ENCODE assay signal across 27 mouse cellular contexts in genomic region chr15:10735948-10736347, GRCm38 (mm10). TPM values are rescaled to one million over a fixed set of nuclear protein-coding genes. Genes with fewer than 3 reads are reported as not detected.
DNase-seq lines count a peak whose midpoint lies in the region; ATAC-seq lines count a peak whose summit lies in the region.
"Had no signal": no experiment of that assay in that cellular context is flagged by ENCODE, and none has a peak within 500 bp of the region (broad histone marks: within the 10 kb centered on the region; RNA-seq: fewer than 3 reads in every experiment).

No protein-coding gene starts in this region.

- H3K36me3 ChIP-seq in intestine, embryonic 14.5 days (ENCODE audit: control insufficient read depth, insufficient read depth, low read length), result no peaks in the 10 kb centered on the region
- no peaks in the 10 kb centered on the region for H3K36me3 ChIP-seq in intestine, embryonic 16.5 days (ENCODE audit: control insufficient read depth, insufficient read depth, low read length)
- no peaks in the 10 kb centered on the region for H3K36me3 ChIP-seq in embryonic facial prominence, embryonic 13.5 days
- H3K36me3 ChIP-seq in embryonic facial prominence, embryonic 15.5 days, result no peaks in the 10 kb centered on the region
- H3K36me3 ChIP-seq: heart, embryonic 12.5 days; heart, embryonic 15.5 days; intestine, embryonic 15.5 days had no signal

- intact Hi-C loops in left cerebral cortex, postnatal 36 days (cut with DNase I), result no loop called here

- no peak overlapping the region for H3K4me3 ChIP-seq in intestine, embryonic 14.5 days (ENCODE audit: low read depth, low read length)
- no peak overlapping the region for H3K4me3 ChIP-seq in intestine, embryonic 16.5 days (ENCODE audit: low read length)
- H3K4me3 ChIP-seq in embryonic facial prominence, embryonic 13.5 days, result no peak overlapping the region
- H3K4me3 ChIP-seq in embryonic facial prominence, embryonic 15.5 days (replicated peaks), result no peak overlapping the region
- H3K4me3 ChIP-seq: gastrocnemius, adult 2 months; heart, embryonic 12.5 days; heart, embryonic 15.5 days; intestine, embryonic 15.5 days had no signal

- 62% methylated on average over 4 of the region's 4 CpGs for WGBS in intestine, embryonic 14.5 days
- WGBS in intestine, embryonic 16.5 days, result 68% methylated on average over 4 of the region's 4 CpGs
- 21% methylated on average over 4 of the region's 4 CpGs for WGBS in embryonic facial prominence, embryonic 13.5 days
- 19% methylated on average over 4 of the region's 4 CpGs for WGBS in embryonic facial prominence, embryonic 15.5 days

- ATAC-seq in intestine, embryonic 14.5 days (replicated peaks; ENCODE audit: low FRiP score, low TSS enrichment, low read depth), result no peak
- no peak for ATAC-seq in intestine, embryonic 16.5 days
- ATAC-seq in embryonic facial prominence, embryonic 13.5 days (ENCODE audit: insufficient number of reproducible peaks, insufficient read depth, low FRiP score, low TSS enrichment, low read depth), result 0 out of 2 replicates have a peak, but pooled peaks have one; percentile 43
- peak; percentile 60; the same call in 1 of the 2 replicates for ATAC-seq in embryonic facial prominence, embryonic 15.5 days (ENCODE audit: insufficient number of reproducible peaks, low FRiP score, low TSS enrichment, low read depth)
- no peak for ATAC-seq in inflammation-experienced regulatory T-cells, adult 6 months
- ATAC-seq: CD4-positive, CD25-positive, alpha-beta regulatory T cell, adult 4 months; forebrain, embryonic 14.5 days; forebrain, postnatal 0 days; hindbrain, postnatal 0 days; intestine, embryonic 15.5 days had no signal

- H3K4me2 ChIP-seq in intestine, embryonic 14.5 days (ENCODE audit: low read length), result no peak overlapping the region
- H3K4me2 ChIP-seq in intestine, embryonic 16.5 days (ENCODE audit: low read depth, low read length), result no peak overlapping the region
- H3K4me2 ChIP-seq in embryonic facial prominence, embryonic 13.5 days, result peak overlapping the region; percentile 17; the same call in 1 of the 2 replicates
- H3K4me2 ChIP-seq in embryonic facial prominence, embryonic 15.5 days (replicated peaks), result no peak overlapping the region
- H3K4me2 ChIP-seq: heart, embryonic 12.5 days; heart, embryonic 15.5 days; hindbrain, embryonic 14.5 days; intestine, embryonic 15.5 days had no signal

- H3K27me3 ChIP-seq in intestine, embryonic 14.5 days (replicated peaks; ENCODE audit: control insufficient read depth, insufficient read depth, low read length), result no peaks in the 10 kb centered on the region
- H3K27me3 ChIP-seq in intestine, embryonic 16.5 days (replicated peaks; ENCODE audit: control insufficient read depth, insufficient read depth, low read length), result no peaks in the 10 kb centered on the region
- H3K27me3 ChIP-seq in embryonic facial prominence, embryonic 13.5 days, result no peaks in the 10 kb centered on the region
- H3K27me3 ChIP-seq in embryonic facial prominence, embryonic 15.5 days, result no peaks in the 10 kb centered on the region
- H3K27me3 ChIP-seq: intestine, embryonic 15.5 days had no signal

- no peaks in the 10 kb centered on the region for H3K9me3 ChIP-seq in intestine, embryonic 14.5 days (ENCODE audit: control insufficient read depth, low read length)
- H3K9me3 ChIP-seq in intestine, embryonic 16.5 days (ENCODE audit: control insufficient read depth, low read length), result no peaks in the 10 kb centered on the region
- no peaks in the 10 kb centered on the region for H3K9me3 ChIP-seq in embryonic facial prominence, embryonic 13.5 days
- no peaks in the 10 kb centered on the region for H3K9me3 ChIP-seq in embryonic facial prominence, embryonic 15.5 days (replicated peaks)
- H3K9me3 ChIP-seq: heart, embryonic 12.5 days; heart, embryonic 15.5 days; intestine, embryonic 15.5 days had no signal

- DNase-seq in intestine, embryonic 14.5 days (ENCODE audit: low spot score), result peak; percentile 32
- no peak for DNase-seq in left cerebral cortex, postnatal 36 days (ENCODE audit: low spot score in 2 of 2)
- DNase-seq: adrenal gland, adult 8-10 months; adrenal gland, postnatal 25 days; cerebellum, adult 11-12 months; cerebellum, adult 8-10 months; cerebellum, postnatal 10 days; cerebellum, postnatal 36 days; forebrain, postnatal 0 days; gastrocnemius, adult 2 months; gastrocnemius, postnatal 14 days; heart, adult 18-20 months; heart, postnatal 10 days; heart, postnatal 36 days; kidney, adult 18-20 months had no signal

- H3K4me1 ChIP-seq in intestine, embryonic 14.5 days (replicated peaks; ENCODE audit: control insufficient read depth, insufficient read depth, low read length), result no peaks in the 10 kb centered on the region
- H3K4me1 ChIP-seq in intestine, embryonic 16.5 days (ENCODE audit: control insufficient read depth, insufficient read depth, low read length), result no peaks in the 10 kb centered on the region
- H3K4me1 ChIP-seq in embryonic facial prominence, embryonic 13.5 days, result peaks cover 39% of the 10 kb centered on the region
- H3K4me1 ChIP-seq in embryonic facial prominence, embryonic 15.5 days, result peaks cover 26% of the 10 kb centered on the region
- H3K4me1 ChIP-seq: intestine, embryonic 15.5 days had no signal

- no peak overlapping the region for H3K9ac ChIP-seq in intestine, embryonic 14.5 days (ENCODE audit: low read length)
- H3K9ac ChIP-seq in intestine, embryonic 16.5 days (ENCODE audit: low read depth, low read length), result no peak overlapping the region
- no peak overlapping the region for H3K9ac ChIP-seq in embryonic facial prominence, embryonic 13.5 days
- no peak overlapping the region for H3K9ac ChIP-seq in embryonic facial prominence, embryonic 15.5 days
- H3K9ac ChIP-seq: forebrain, postnatal 0 days; heart, embryonic 12.5 days; heart, embryonic 15.5 days; hindbrain, embryonic 14.5 days; intestine, embryonic 15.5 days had no signal

- no peak overlapping the region for H3K27ac ChIP-seq in intestine, embryonic 14.5 days (ENCODE audit: low read depth)
- no peak overlapping the region for H3K27ac ChIP-seq in intestine, embryonic 16.5 days (ENCODE audit: low read length)
- H3K27ac ChIP-seq in embryonic facial prominence, embryonic 13.5 days, result peak overlapping the region; percentile 58
- peak overlapping the region; percentile 74 for H3K27ac ChIP-seq in embryonic facial prominence, embryonic 15.5 days (replicated peaks)
- H3K27ac ChIP-seq: gastrocnemius, adult 2 months; heart, embryonic 15.5 days; hindbrain, embryonic 14.5 days; hindbrain, postnatal 0 days; intestine, embryonic 15.5 days had no signal

RNA-seq across cellular contexts. Expression of gene Rai14, which starts 21.5 kb away (rescaled TPM):
- 20.4 and 25.9 TPM in 2 replicates for polyA plus RNA-seq in intestine, embryonic 14.5 days (2014; fragmentation: Nextera tagmentation; extraction: Ambion mirVana)
- 11.5 and 11.7 TPM in 2 replicates for polyA plus RNA-seq in intestine, embryonic 16.5 days (2015; fragmentation: Nextera tagmentation; extraction: Ambion mirVana)
- 78.9 and 87.3 TPM in 2 replicates for polyA plus RNA-seq in embryonic facial prominence, embryonic 13.5 days (2015; fragmentation: Nextera tagmentation; extraction: Ambion mirVana)
- 54.7 and 59.5 TPM in 2 replicates for polyA plus RNA-seq in embryonic facial prominence, embryonic 15.5 days (2015; fragmentation: Nextera tagmentation; extraction: Ambion mirVana)
- total RNA-seq in left cerebral cortex, postnatal 36 days (2021), result 1 to 10 TPM; 8.0 to 10.0 TPM
- 1 to 10 TPM in 2 of 3 experiments, under 1 TPM in 1; 0.56 to 6.8 (median 1.9) TPM for polyA plus RNA-seq in inflammation-experienced regulatory T-cells, adult 6 months (2017; shearing (Covaris generic))
- total RNA-seq: MEL had no signal

Comparison
In these comparisons a context has a peak if more than half of its experiments do, and no peak if none do; other contexts are left out.
1. ATAC-seq: peak in embryonic facial prominence, embryonic 13.5 days (single experiment) and embryonic facial prominence, embryonic 15.5 days (single experiment); none in intestine, embryonic 14.5 days (single experiment), intestine, embryonic 16.5 days (single experiment) and inflammation-experienced regulatory T-cells, adult 6 months (single experiment).
2. H3K27ac ChIP-seq: peak in embryonic facial prominence, embryonic 13.5 days (single experiment) and embryonic facial prominence, embryonic 15.5 days (single experiment); none in intestine, embryonic 14.5 days (single experiment) and intestine, embryonic 16.5 days (single experiment).